Mouse (Mus musculus) thymus, adult 2 months (tissue): ENCODE data around the gene Srebf1.

Experiments
- CTCF ChIP-seq: fragments of 200-500 bp; IDR thresholded peaks from 2 replicates; pipeline ENCODE4 v1.5.1; 2012; ENCODE audit warnings: mild to moderate bottlenecking, control low read depth, low read length, moderate library complexity, borderline replicate concordance; ENCODE audit not compliant: control insufficient read depth, poor library complexity, insufficient read depth; ENCODE audit errors: extremely low read depth
- POLR2A ChIP-seq: fragments of 200-500 bp; IDR thresholded peaks from 2 replicates; pipeline ENCODE4 v1.6.1; 2012; ENCODE audit warnings: mild to moderate bottlenecking, low read length, control low read depth, moderate library complexity; ENCODE audit not compliant: control insufficient read depth, poor library complexity, insufficient read depth; ENCODE audit errors: extremely low read depth

DNA sequence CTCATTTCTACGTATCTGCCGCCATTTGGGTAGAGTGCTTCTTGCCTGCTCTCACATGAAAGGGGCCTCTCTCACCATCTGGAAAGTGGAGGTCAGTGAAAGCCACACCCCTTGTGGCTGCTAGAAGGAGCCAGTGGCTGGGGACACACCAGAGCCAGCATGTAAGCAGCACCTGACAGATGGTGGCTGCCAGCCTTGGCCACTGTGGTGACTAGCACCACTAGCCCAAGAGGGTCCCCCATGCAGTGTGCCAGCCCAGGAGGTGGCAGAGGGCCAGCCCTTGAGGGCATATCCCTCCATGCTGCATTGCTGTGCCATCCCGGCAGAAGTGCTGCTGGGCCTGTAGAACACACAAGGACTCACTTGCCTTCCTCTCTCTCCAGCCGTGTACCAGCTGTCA, 28.8 kb downstream of the Srebf1 start:
- TF ChIP-seq CTCF (no peak), POLR2A (no peak)
